Mouse (Mus musculus) C2C12 (cell line): Measurements from ENCODE around the gene Usp6nl.

ENCODE experiments used
- CTCF ChIP-seq: IDR thresholded peaks from one replicate; pipeline ENCODE4 v1.5.1; 2011; ENCODE audit not compliant: control insufficient read depth, insufficient read depth, insufficient read length
- MAX ChIP-seq: IDR thresholded peaks from one replicate; pipeline ENCODE4 v1.6.1; 2011; ENCODE audit warnings: mild to moderate bottlenecking, control low read depth
- MYOG ChIP-seq: IDR thresholded peaks from one replicate; pipeline ENCODE4 v1.6.1; 2011; ENCODE audit not compliant: control insufficient read depth, insufficient read length; ENCODE audit errors: extremely low read depth

- no peak for TF ChIP-seq CTCF
- TF ChIP-seq MYOG = no peak
- no peak for TF ChIP-seq MAX
These were observed 160.9 kb downstream of the Usp6nl start for GRCm38 (mm10) chr2:6483081-6483992.
